Mouse (Mus musculus): ENCODE results near the gene Emx1.

DNA sequence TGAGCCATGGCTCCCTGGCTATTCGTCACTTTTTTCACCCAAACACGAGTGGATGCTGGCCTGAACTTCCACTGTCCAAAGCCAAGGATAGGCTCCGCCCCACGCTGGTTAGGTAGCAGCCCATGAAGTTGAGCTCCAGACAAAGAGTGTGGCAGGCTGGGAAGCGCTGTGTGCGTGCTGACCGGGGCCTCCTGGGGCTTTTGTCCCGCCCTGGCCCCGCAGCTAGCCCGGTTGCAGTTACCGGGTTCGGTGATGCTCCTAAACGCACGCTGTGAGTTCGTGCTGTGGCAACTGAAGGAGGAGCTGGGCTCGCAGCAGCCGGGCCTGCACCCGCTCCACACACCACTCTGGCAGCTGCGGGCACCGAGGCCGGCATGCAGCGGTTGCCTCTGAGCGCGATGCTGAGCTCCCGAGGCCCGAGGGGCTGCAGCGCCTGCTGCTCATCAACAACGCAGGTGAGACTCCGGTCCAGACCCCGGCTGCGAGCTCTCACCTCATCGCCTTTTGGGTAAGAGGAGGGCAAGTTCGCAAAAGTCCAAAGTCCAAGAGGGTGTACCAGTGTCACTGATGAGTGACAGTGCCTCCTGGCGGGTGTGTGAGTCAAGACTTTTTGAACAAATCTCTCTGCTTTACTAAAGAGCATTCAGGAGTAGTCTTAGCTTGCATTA, 32.2 kb upstream of the Emx1 start:
- peak; percentile 21; the same call in 1 of the 2 replicates for TF ChIP-seq CTCF (IDR thresholded peaks at IDR 0.05; ENCODE audit: control insufficient read depth, insufficient read depth, insufficient replicate concordance, low read depth, low read length)
- no peak for TF ChIP-seq POLR2A (IDR thresholded peaks at IDR 0.05; ENCODE audit: control insufficient read depth, low read depth, low read length)
